Comparison of ENCODE assay signal across 11 mouse cellular contexts in genomic region chr14:33933778-33934317, GRCm38 (mm10). TPM values are rescaled to one million over a fixed set of nuclear protein-coding genes. Genes with fewer than 3 reads are reported as not detected.
DNase-seq lines count a peak whose midpoint lies in the region; TF ChIP-seq lines count a peak whose summit lies in the region.
"Had no signal": no experiment of that assay in that cellular context is flagged by ENCODE, and none has a peak within 500 bp of the region (broad histone marks: within the 10 kb centered on the region; RNA-seq: fewer than 3 reads in every experiment).

No protein-coding gene starts in this region.

- no peaks in the 10 kb centered on the region for H3K4me1 ChIP-seq in thymus, adult 2 months (replicated peaks; ENCODE audit: control insufficient read depth, insufficient read depth, low read length)

- no peak overlapping the region for H3K27ac ChIP-seq in thymus, adult 2 months (ENCODE audit: control insufficient read depth, insufficient read depth, low read length)

- no peak overlapping the region for H3K4me3 ChIP-seq in thymus, adult 2 months (ENCODE audit: control insufficient read depth, insufficient read depth, low read length)
- H3K4me3 ChIP-seq: erythroblast, embryonic 14.5 days had no signal

- TF ChIP-seq CTCF in thymus, adult 2 months (IDR thresholded peaks at IDR 0.05; ENCODE audit: borderline replicate concordance, control insufficient read depth, extremely low read depth, insufficient read depth, low read length, poor library complexity), result no peak

- H3K27me3 ChIP-seq in thymus, adult 2 months (ENCODE audit: control insufficient read depth, insufficient read depth, low read length), result no peaks in the 10 kb centered on the region

- H3K36me3 ChIP-seq in thymus, adult 2 months (ENCODE audit: control insufficient read depth, insufficient read depth, low read length), result no peaks in the 10 kb centered on the region

- WGBS in thymus, adult 2 months, result 39% methylated on average over 5 of the region's 5 CpGs

- no peak for TF ChIP-seq POLR2A in thymus, adult 2 months (IDR thresholded peaks at IDR 0.05; ENCODE audit: control insufficient read depth, extremely low read depth, insufficient read depth, low read length, poor library complexity)

- peak; percentile 43 to 80 for DNase-seq in adrenal gland, adult (ENCODE audit: inconsistent age in 2 of 2, low spot score in 1 of 2)
- no peak for DNase-seq in adrenal gland, adult 8-10 months
- peak; percentile 55 for DNase-seq in thymus, postnatal 4 days
- no peak for DNase-seq in thymus, adult 2 months
- DNase-seq in gastrocnemius, postnatal 10 days, result peak; percentile 66
- peak; percentile 45 for DNase-seq in layer of hippocampus, adult 9-11 months
- DNase-seq in mesoderm, embryonic 11.5 days (ENCODE audit: low read depth, low spot score), result peak; percentile 60
- DNase-seq in spleen, postnatal 4 days (ENCODE audit: low spot score in 2 of 2), result no peak

RNA-seq across cellular contexts. Expression of gene Gdf2, which starts 7.0 kb away (rescaled TPM):
- not detected for total RNA-seq in adrenal gland, adult 8-10 months (2022)
- not detected in 2 replicates for polyA plus RNA-seq in thymus, adult 2 months (2012; rRNA removed)
- total RNA-seq in gastrocnemius, postnatal 10 days (2021), result not detected
- polyA plus RNA-seq: erythroblast, embryonic 14.5 days had no signal

RNA-seq across cellular contexts. Expression of gene Gdf10, which starts 10.5 kb away (rescaled TPM):
- total RNA-seq in adrenal gland, adult 8-10 months (2022), result 10 to 100 TPM in 3 of 4 experiments, 1 to 10 TPM in 1; 9.9 to 18.5 (median 13.3) TPM
- 2.3 and 2.4 TPM in 2 replicates for polyA plus RNA-seq in thymus, adult 2 months (2012; rRNA removed)
- total RNA-seq in gastrocnemius, postnatal 10 days (2021), result 1 to 10 TPM; 4.1 to 5.0 TPM
- polyA plus RNA-seq: erythroblast, embryonic 14.5 days had no signal

RNA-seq across cellular contexts. Expression of gene Rbp3, which starts 20.0 kb away (rescaled TPM):
- total RNA-seq in adrenal gland, adult 8-10 months (2022), result not detected
- not detected in 2 replicates for polyA plus RNA-seq in thymus, adult 2 months (2012; rRNA removed)
- not detected for total RNA-seq in gastrocnemius, postnatal 10 days (2021)
- polyA plus RNA-seq: erythroblast, embryonic 14.5 days; stomach, embryonic 16.5 days had no signal

RNA-seq across cellular contexts. Expression of gene Zfp488, which starts 44.7 kb away (rescaled TPM):
- under 1 TPM in 3 of 4 experiments, not detected in 1; 0.07 to 0.22 (median 0.08) TPM for total RNA-seq in adrenal gland, adult 8-10 months (2022)
- polyA plus RNA-seq in thymus, adult 2 months (2012; rRNA removed), result not detected in 2 replicates
- total RNA-seq in gastrocnemius, postnatal 10 days (2021), result under 1 TPM in 1 of 2 experiments, not detected in 1; 0.09 TPM
- polyA plus RNA-seq: erythroblast, embryonic 14.5 days; liver, embryonic 16.5 days had no signal

Comparison
In these comparisons a context has a peak if more than half of its experiments do, and no peak if none do; other contexts are left out.
1. DNase-seq: peak in adrenal gland, adult (2 of 2), thymus, postnatal 4 days (single experiment), gastrocnemius, postnatal 10 days (single experiment), layer of hippocampus, adult 9-11 months (single experiment) and mesoderm, embryonic 11.5 days (single experiment); none in adrenal gland, adult 8-10 months (single experiment), thymus, adult 2 months (single experiment) and spleen, postnatal 4 days (0 of 2).